Mouse (Mus musculus): ENCODE measurements around the gene Nim1k. TPM values are rescaled to one million over a fixed set of nuclear protein-coding genes. Genes with fewer than 3 reads are reported as not detected.

Gene Nim1k
- total and polyA plus RNA-seq, 2 experiments from 2014 or later = 8.7 to 11.2 TPM

DNA sequence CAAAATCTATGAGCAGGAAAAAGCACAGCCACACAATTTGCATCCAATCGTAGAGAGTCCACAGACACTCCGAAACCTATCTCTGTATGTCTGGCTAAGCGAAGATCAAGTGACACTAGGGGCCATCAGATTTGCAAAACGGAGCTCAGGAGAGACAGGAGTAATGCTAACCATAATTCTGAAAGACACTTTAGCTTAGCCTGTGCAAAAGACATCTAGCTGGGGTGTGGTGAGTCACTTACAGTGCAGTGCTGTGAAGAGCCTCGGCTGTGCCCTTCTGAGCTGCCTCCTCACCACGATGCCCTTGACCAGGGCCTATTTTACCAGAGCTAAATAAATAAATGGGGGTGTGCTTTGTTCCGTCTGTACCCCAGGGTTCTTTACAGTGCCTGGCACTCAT lies 26.3 kb downstream of the Nim1k start:
- Histone ChIP-seq H3K9ac (no peak overlapping the region), H3K36me3 (ENCODE audit: insufficient read depth) (peaks cover 2% of the 10 kb centered on the region; the same call in 1 of the 2 replicates), H3K4me1 (ENCODE audit: insufficient read depth) (0 out of 2 replicates have a peak, but pooled peaks cover 2% of the 10 kb centered on the region), H3K9me3 (ENCODE audit: low read length) (no peaks in the 10 kb centered on the region), H3K27me3 (ENCODE audit: insufficient read depth, low read length) (no peaks in the 10 kb centered on the region), H3K27ac (ENCODE audit: low read depth, low read length) (no peak overlapping the region), H3K4me2 (ENCODE audit: low read depth) (no peak overlapping the region), H3K4me3 (ENCODE audit: low read depth, low read length) (no peak overlapping the region)
- no peak for DNase-seq
- no peak for TF ChIP-seq CTCF (IDR thresholded peaks at IDR 0.05; ENCODE audit: low read depth)
- no peak for ATAC-seq
- WGBS = 91% methylated on average over 7 of the region's 7 CpGs

DNA sequence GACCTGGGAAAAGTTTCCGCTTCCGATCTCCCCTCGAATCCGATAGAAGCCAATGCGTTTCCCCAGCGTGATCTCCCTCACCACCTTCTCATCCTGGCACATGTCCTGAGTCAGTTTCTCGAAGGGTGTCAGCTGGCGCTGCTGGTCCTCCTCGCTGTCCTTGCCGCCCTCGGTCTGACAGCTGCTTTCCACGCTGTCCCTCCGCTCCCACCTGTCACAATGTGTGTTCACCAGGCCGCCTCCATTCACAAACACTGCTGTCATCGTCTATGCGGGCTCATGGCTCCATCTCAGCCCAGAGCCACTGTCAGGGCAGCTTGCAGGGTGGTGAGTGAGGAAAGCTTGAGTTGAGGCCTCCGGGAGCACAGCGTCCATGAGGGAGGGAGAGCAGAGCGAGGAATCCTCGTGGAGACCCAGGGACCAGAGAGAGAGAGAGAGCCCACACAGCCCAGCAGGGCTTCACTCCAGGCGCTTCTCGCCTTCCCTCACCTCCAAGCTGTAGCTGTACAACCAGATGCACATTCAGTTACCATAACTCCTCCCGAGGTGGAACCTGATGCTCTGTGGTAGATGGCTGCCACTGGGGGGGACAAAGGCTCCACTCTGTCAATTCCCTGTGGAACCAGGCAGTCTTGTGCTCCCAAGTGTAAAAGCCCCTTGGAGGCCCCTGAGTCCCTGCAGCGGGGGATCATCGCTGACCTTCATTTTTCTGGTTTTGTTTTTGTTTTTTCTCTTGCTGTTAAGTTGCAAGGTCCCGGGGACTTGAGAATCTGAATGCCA lies 27.9 kb downstream of the Nim1k start:
- H3K9me3 ChIP-seq (ENCODE audit: low read length) = no peaks in the 10 kb centered on the region
- no peak overlapping the region for H3K9ac ChIP-seq
- H3K27me3 ChIP-seq (ENCODE audit: insufficient read depth, low read length) = no peaks in the 10 kb centered on the region
- ATAC-seq (no peak; the same call in 1 of the 2 replicates), DNase-seq (no peak)
- H3K4me2 ChIP-seq (ENCODE audit: low read depth) = no peak overlapping the region
- no peak overlapping the region for H3K27ac ChIP-seq (ENCODE audit: low read depth, low read length)
- H3K36me3 ChIP-seq (ENCODE audit: insufficient read depth) = peaks cover 2% of the 10 kb centered on the region; the same call in 1 of the 2 replicates
- no peak for TF ChIP-seq CTCF (IDR thresholded peaks at IDR 0.05; ENCODE audit: low read depth)
- no peak overlapping the region for H3K4me3 ChIP-seq (ENCODE audit: low read depth, low read length)
- 69% methylated on average over 26 of the region's 26 CpGs for WGBS
- 0 out of 2 replicates have a peak, but pooled peaks cover 2% of the 10 kb centered on the region for H3K4me1 ChIP-seq (ENCODE audit: insufficient read depth)

- Histone ChIP-seq H3K9ac (no peak overlapping the region), H3K4me1 (ENCODE audit: insufficient read depth) (no peaks in the 10 kb centered on the region), H3K4me2 (ENCODE audit: low read depth) (no peak overlapping the region), H3K27ac (ENCODE audit: low read depth, low read length) (no peak overlapping the region), H3K27me3 (ENCODE audit: insufficient read depth, low read length) (no peaks in the 10 kb centered on the region), H3K9me3 (ENCODE audit: low read length) (no peaks in the 10 kb centered on the region), H3K4me3 (ENCODE audit: low read depth, low read length) (no peak overlapping the region), H3K36me3 (ENCODE audit: insufficient read depth) (peaks cover 2% of the 10 kb centered on the region; the same call in 1 of the 2 replicates)
- WGBS = 80% methylated on average over 7 of the region's 7 CpGs
- peak; percentile 20 for TF ChIP-seq CTCF (IDR thresholded peaks at IDR 0.05; ENCODE audit: low read depth)
- DNase-seq = no peak
- ATAC-seq = no peak
Measured at GRCm38 (mm10) chr13:119724541-119724940, 31.1 kb downstream of the Nim1k start.

DNA sequence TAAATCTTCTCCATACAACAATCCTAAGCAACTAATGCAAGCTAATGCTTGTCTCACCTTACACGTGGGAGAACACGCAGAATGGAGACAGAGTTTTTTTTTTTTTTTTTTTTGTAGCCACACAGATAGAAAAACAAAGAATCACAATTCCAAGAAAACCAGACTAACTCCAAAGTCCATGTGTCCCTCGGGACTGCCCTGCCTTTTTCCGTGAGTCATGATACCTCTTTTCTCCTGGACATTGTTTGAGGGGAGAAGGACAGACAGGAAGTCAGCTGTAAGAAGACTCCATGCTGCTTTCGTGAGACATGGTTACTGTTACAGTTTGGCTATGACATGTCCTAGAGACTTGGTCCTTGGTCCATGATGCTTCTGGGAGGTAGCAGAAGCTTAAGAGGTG lies 32.3 kb downstream of the Nim1k start:
- H3K27ac ChIP-seq (ENCODE audit: low read depth, low read length) = no peak overlapping the region
- ATAC-seq (no peak), DNase-seq (no peak)
- no peak for TF ChIP-seq CTCF (IDR thresholded peaks at IDR 0.05; ENCODE audit: low read depth)
- no peak overlapping the region for H3K4me3 ChIP-seq (ENCODE audit: low read depth, low read length)
- peaks cover 2% of the 10 kb centered on the region; the same call in 1 of the 2 replicates for H3K36me3 ChIP-seq (ENCODE audit: insufficient read depth)
- no peaks in the 10 kb centered on the region for H3K27me3 ChIP-seq (ENCODE audit: insufficient read depth, low read length)
- H3K9ac ChIP-seq = no peak overlapping the region
- H3K4me1 ChIP-seq (ENCODE audit: insufficient read depth) = no peaks in the 10 kb centered on the region
- no peak overlapping the region for H3K4me2 ChIP-seq (ENCODE audit: low read depth)
- H3K9me3 ChIP-seq (ENCODE audit: low read length) = no peaks in the 10 kb centered on the region
- WGBS = 88% methylated on average over 5 of the region's 5 CpGs

- H3K4me1 ChIP-seq (ENCODE audit: insufficient read depth) = no peaks in the 10 kb centered on the region
- no peaks in the 10 kb centered on the region for H3K27me3 ChIP-seq (ENCODE audit: insufficient read depth, low read length)
- H3K36me3 ChIP-seq (ENCODE audit: insufficient read depth) = no peaks in the 10 kb centered on the region; the same call in 1 of the 2 replicates
- H3K4me2 ChIP-seq (ENCODE audit: low read depth) = no peak overlapping the region
- TF ChIP-seq CTCF (IDR thresholded peaks at IDR 0.05; ENCODE audit: low read depth) = no peak
- 89% methylated on average over 3 of the region's 3 CpGs for whole genome bisulfite sequencing
- no peak for DNase-seq
- H3K9me3 ChIP-seq (ENCODE audit: low read length) = no peaks in the 10 kb centered on the region
- no peak overlapping the region for H3K27ac ChIP-seq (ENCODE audit: low read depth, low read length)
- ATAC-seq = no peak
- no peak overlapping the region for H3K9ac ChIP-seq
- H3K4me3 ChIP-seq (ENCODE audit: low read depth, low read length) = no peak overlapping the region
Measured at GRCm38 (mm10) chr13:119722447-119722846, 33.2 kb downstream of the Nim1k start.

- Histone ChIP-seq H3K4me3 (ENCODE audit: low read depth, low read length) (no peak overlapping the region), H3K9me3 (ENCODE audit: low read length) (no peaks in the 10 kb centered on the region), H3K27ac (ENCODE audit: low read depth, low read length) (no peak overlapping the region), H3K4me2 (ENCODE audit: low read depth) (no peak overlapping the region), H3K27me3 (ENCODE audit: insufficient read depth, low read length) (no peaks in the 10 kb centered on the region), H3K4me1 (ENCODE audit: insufficient read depth) (no peaks in the 10 kb centered on the region), H3K9ac (no peak overlapping the region), H3K36me3 (ENCODE audit: insufficient read depth) (peaks cover 17% of the 10 kb centered on the region)
- 83% methylated on average over 2 of the region's 2 CpGs for WGBS
- no peak for TF ChIP-seq CTCF (IDR thresholded peaks at IDR 0.05; ENCODE audit: low read depth)
- DNase-seq (no peak), ATAC-seq (no peak)
Measured at GRCm38 (mm10) chr13:119716105-119716504, 39.6 kb downstream of the Nim1k start.

DNA sequence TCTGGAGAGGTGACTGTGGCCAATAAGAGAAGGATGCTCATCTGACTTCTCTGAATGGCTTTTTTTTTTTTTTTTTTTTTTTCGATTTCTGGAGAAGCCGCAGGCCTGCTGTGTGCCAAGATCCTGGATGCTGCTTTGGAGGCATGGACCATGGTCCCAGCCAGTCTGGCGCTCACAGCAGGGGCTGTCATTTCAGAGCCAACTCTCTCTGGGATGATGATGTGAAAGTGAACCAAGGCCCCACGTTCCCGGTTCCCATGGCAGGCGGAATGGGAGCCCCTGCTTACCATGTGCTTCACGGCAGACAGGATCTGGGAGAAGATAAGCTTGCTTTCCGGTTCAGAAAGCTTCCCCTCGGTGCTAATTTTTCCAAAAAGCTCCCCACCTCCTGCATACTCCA lies 41.9 kb downstream of the Nim1k start:
- no peaks in the 10 kb centered on the region for H3K9me3 ChIP-seq (ENCODE audit: low read length)
- DNase-seq (no peak), ATAC-seq (peak; percentile 74)
- H3K27me3 ChIP-seq (ENCODE audit: insufficient read depth, low read length) = no peaks in the 10 kb centered on the region
- no peak overlapping the region for H3K9ac ChIP-seq
- H3K27ac ChIP-seq (ENCODE audit: low read depth, low read length) = no peak overlapping the region
- no peak overlapping the region for H3K4me3 ChIP-seq (ENCODE audit: low read depth, low read length)
- peaks cover 35% of the 10 kb centered on the region for H3K36me3 ChIP-seq (ENCODE audit: insufficient read depth)
- WGBS = 53% methylated on average over 9 of the region's 9 CpGs
- TF ChIP-seq CTCF (IDR thresholded peaks at IDR 0.05; ENCODE audit: low read depth) = no peak
- H3K4me1 ChIP-seq (ENCODE audit: insufficient read depth) = no peaks in the 10 kb centered on the region
- H3K4me2 ChIP-seq (ENCODE audit: low read depth) = no peak overlapping the region
